Mouse (Mus musculus) MEL (cell line): Measurements from ENCODE around the gene Flnb. TPM values are rescaled to one million over a fixed set of nuclear protein-coding genes. Genes with fewer than 3 reads are reported as not detected.

Source experiments
- DNase-seq: peaks from one replicate; pipeline ENCODE4 v3.0.0; 2011; ENCODE audit warnings: low read depth, low spot score
- H3K27ac ChIP-seq: 2 replicates; pipeline ENCODE4 v1.5.1; 2012; ENCODE audit warnings: low read depth, mild to moderate bottlenecking, control low read depth, low read length, moderate library complexity; ENCODE audit not compliant: control insufficient read depth
- H3K27me3 ChIP-seq, 2 experiments: fragments of 150-350 bp in 1 of 2; sonication (generic) in 1 of 2; 2 replicates each; pipeline ENCODE4 v1.6.1; 2012; ENCODE audit warnings: low read length in 2 of 2, mild to moderate bottlenecking in 2 of 2, improper control_type of control experiment in 1 of 2, moderate library complexity in 1 of 2; ENCODE audit not compliant: insufficient read depth in 2 of 2, control insufficient read depth in 1 of 2
- H3K36me3 ChIP-seq, 2 experiments: 2 replicates each; pipeline ENCODE4 v1.6.1; 2012 to 2014; ENCODE audit warnings: low read length in 2 of 2, improper control_type of control experiment in 1 of 2, inconsistent platforms in 1 of 2, mild to moderate bottlenecking in 1 of 2; ENCODE audit not compliant: insufficient read depth in 2 of 2, control insufficient read depth in 1 of 2
- H3K4me1 ChIP-seq, 2 experiments: fragments of 150-350 bp in 1 of 2; sonication (generic) in 1 of 2; 2 replicates each; pipeline ENCODE4 v1.6.1; 2012; ENCODE audit warnings: low read length in 2 of 2, improper control_type of control experiment in 1 of 2, mild to moderate bottlenecking in 1 of 2; ENCODE audit not compliant: insufficient read depth in 2 of 2, control insufficient read depth in 1 of 2
- H3K4me3 ChIP-seq, 2 experiments: fragments of 150-350 bp in 1 of 2; sonication (generic) in 1 of 2; 2 replicates each; pipeline ENCODE4 v1.5.1; 2012; ENCODE audit warnings: low read depth in 2 of 2, low read length in 2 of 2, mild to moderate bottlenecking in 2 of 2, moderate library complexity in 2 of 2, control low read depth in 1 of 2, improper control_type of control experiment in 1 of 2; ENCODE audit not compliant: control insufficient read depth in 1 of 2, insufficient read depth in 1 of 2
- H3K79me2 ChIP-seq: 2 replicates; pipeline ENCODE4 v1.6.1; 2012; ENCODE audit warnings: mild to moderate bottlenecking, low read length, moderate library complexity; ENCODE audit not compliant: control insufficient read depth, poor library complexity, insufficient read depth
- H3K9ac ChIP-seq: 2 replicates; pipeline ENCODE4 v1.6.1; 2012; ENCODE audit warnings: low read depth, mild to moderate bottlenecking, control low read depth, low read length, moderate library complexity; ENCODE audit not compliant: control insufficient read depth, poor library complexity, severe bottlenecking
- H3K9me3 ChIP-seq: fragments of 150-350 bp; sonication (generic); replicated peaks from 2 replicates; pipeline ENCODE4 v1.6.1; 2012; ENCODE audit warnings: mild to moderate bottlenecking, low read length, improper control_type of control experiment, moderate library complexity; ENCODE audit not compliant: insufficient read depth
- CHD1 ChIP-seq: IDR thresholded peaks from 2 replicates; pipeline ENCODE4 v1.6.1; 2012; ENCODE audit warnings: low read depth, mild to moderate bottlenecking, inconsistent platforms, low read length, improper control_type of control experiment
- CTCF ChIP-seq, 3 experiments: IDR thresholded peaks in 2 of 3; conservative IDR thresholded peaks in 1 of 3; 2 replicates each; pipeline ENCODE4 v1.5.1; 2011 to 2012; ENCODE audit warnings: low read length in 3 of 3, low read depth in 2 of 3, mild to moderate bottlenecking in 2 of 3, improper control_type of control experiment in 1 of 3, inconsistent platforms in 1 of 3, mixed read lengths in 1 of 3, moderate library complexity in 1 of 3; ENCODE audit not compliant: control insufficient read depth in 1 of 3, insufficient read depth in 1 of 3, poor library complexity in 1 of 3, severe bottlenecking in 1 of 3
- E2F4 ChIP-seq: IDR thresholded peaks from 2 replicates; pipeline ENCODE4 v1.6.1; 2011; ENCODE audit warnings: low read depth, low read length, improper control_type of control experiment, borderline replicate concordance
- ELF1 ChIP-seq: IDR thresholded peaks from 2 replicates; pipeline ENCODE4 v1.6.1; 2014; ENCODE audit warnings: low read depth, mild to moderate bottlenecking, inconsistent platforms, low read length, improper control_type of control experiment, moderate library complexity
- ETS1 ChIP-seq: IDR thresholded peaks from 2 replicates; pipeline ENCODE4 v1.6.1; 2012; ENCODE audit warnings: low read depth, mild to moderate bottlenecking, inconsistent platforms, low read length, improper control_type of control experiment, moderate library complexity
- HCFC1 ChIP-seq: IDR thresholded peaks from 2 replicates; pipeline ENCODE4 v1.6.1; 2012; ENCODE audit warnings: low read depth, mild to moderate bottlenecking, inconsistent platforms, low read length, improper control_type of control experiment, moderate library complexity
- JUND ChIP-seq: IDR thresholded peaks from 2 replicates; pipeline ENCODE4 v1.6.1; 2011; ENCODE audit warnings: low read depth, mild to moderate bottlenecking, improper control_type of control experiment, low read length
- KAT2A ChIP-seq: conservative IDR thresholded peaks from 2 replicates; pipeline ENCODE4 v1.6.1; 2012; ENCODE audit warnings: low read depth, low read length, improper control_type of control experiment, inconsistent platforms
- MAX ChIP-seq: IDR thresholded peaks from 2 replicates; pipeline ENCODE4 v1.6.1; 2011; ENCODE audit warnings: low read length, improper control_type of control experiment
- MAZ ChIP-seq: IDR thresholded peaks from 2 replicates; pipeline ENCODE4 v1.6.1; 2012; ENCODE audit warnings: low read depth, mild to moderate bottlenecking, inconsistent platforms, low read length, improper control_type of control experiment
- NELFE ChIP-seq: IDR thresholded peaks from 2 replicates; pipeline ENCODE4 v1.6.1; 2011; ENCODE audit warnings: low read depth, low read length, improper control_type of control experiment
- NRF1 ChIP-seq: IDR thresholded peaks from 2 replicates; pipeline ENCODE4 v1.6.1; 2014; ENCODE audit warnings: low read depth, mild to moderate bottlenecking, inconsistent platforms, low read length, improper control_type of control experiment, moderate library complexity; ENCODE audit not compliant: poor library complexity, insufficient read depth, severe bottlenecking
- POLR2A ChIP-seq, 2 experiments: IDR thresholded peaks; 2 replicates each; pipeline ENCODE4 v1.6.1; 2011 to 2012; ENCODE audit warnings: low read length in 2 of 2, mild to moderate bottlenecking in 2 of 2, control low read depth in 1 of 2, improper control_type of control experiment in 1 of 2, low read depth in 1 of 2, moderate library complexity in 1 of 2; ENCODE audit not compliant: control insufficient read depth in 1 of 2, insufficient read depth in 1 of 2, poor library complexity in 1 of 2
- RAD21 ChIP-seq: IDR thresholded peaks from 2 replicates; pipeline ENCODE4 v1.6.1; 2011; ENCODE audit warnings: mild to moderate bottlenecking, low read depth, low read length, improper control_type of control experiment
- SIN3A ChIP-seq: IDR thresholded peaks from 2 replicates; pipeline ENCODE4 v1.6.1; 2012; ENCODE audit warnings: low read length, improper control_type of control experiment, inconsistent platforms
- TBP ChIP-seq: IDR thresholded peaks from 2 replicates; pipeline ENCODE4 v1.8.0; 2011; ENCODE audit warnings: low read depth, low read length, improper control_type of control experiment
- TCF12 ChIP-seq: IDR thresholded peaks from 2 replicates; pipeline ENCODE4 v1.6.1; 2014; ENCODE audit warnings: low read depth, mild to moderate bottlenecking, inconsistent platforms, low read length, improper control_type of control experiment, moderate library complexity
- UBTF ChIP-seq: IDR thresholded peaks from 2 replicates; pipeline ENCODE4 v1.6.1; 2012; ENCODE audit warnings: low read depth, mild to moderate bottlenecking, inconsistent platforms, low read length, improper control_type of control experiment, moderate library complexity, borderline replicate concordance; ENCODE audit not compliant: insufficient read depth
- USF2 ChIP-seq, 2 experiments: IDR thresholded peaks; 2 replicates each; pipeline ENCODE4 v1.6.1; 2011 to 2012; ENCODE audit warnings: improper control_type of control experiment in 2 of 2, low read length in 2 of 2, borderline replicate concordance in 1 of 2, inconsistent platforms in 1 of 2, low read depth in 1 of 2, mild to moderate bottlenecking in 1 of 2; ENCODE audit not compliant: insufficient read depth in 1 of 2
- ZMIZ1 ChIP-seq: IDR thresholded peaks from 2 replicates; pipeline ENCODE4 v1.6.1; 2012; ENCODE audit warnings: low read depth, mild to moderate bottlenecking, inconsistent platforms, low read length, improper control_type of control experiment, moderate library complexity
- polyA plus RNA-seq, 2 experiments: library from polyadenylated mRNA; stranded (reverse) in 1 of 2; unstranded in 1 of 2; fragments of >175 nt in 1 of 2; fragments of >200 nt in 1 of 2; gene quantifications; 2 replicates each; pipeline versions ENCODE4 v1.2.1 to v1.2.4; 2012; ENCODE audit warnings: low replicate concordance in 2 of 2, low read depth in 1 of 2; ENCODE audit not compliant: insufficient read length in 2 of 2, insufficient read depth in 1 of 2, missing spikeins in 1 of 2
- total RNA-seq: library from RNA; depleted of rRNA; stranded (reverse); fragments of 300-350 nt; gene quantifications from 2 replicates; pipeline ENCODE4 v1.2.3, GENCODE M21; 2012

Flnb gene
- total and polyA plus RNA-seq, 3 experiments: 1.0 to 3.1 TPM; not detected in 1

- H3K27me3 ChIP-seq: no peaks in the 10 kb centered on the region
- no peak for DNase-seq
- no peaks in the 10 kb centered on the region for H3K4me1 ChIP-seq
- H3K9me3 ChIP-seq: no peaks in the 10 kb centered on the region
- H3K79me2 ChIP-seq: no peaks in the 10 kb centered on the region
- no peaks in the 10 kb centered on the region for H3K36me3 ChIP-seq
- no peak overlapping the region for H3K4me3 ChIP-seq
- H3K9ac ChIP-seq: no peak overlapping the region
- TF ChIP-seq HCFC1: no peak
- TF ChIP-seq TBP: no peak
- no peak for TF ChIP-seq TCF12
- no peak for TF ChIP-seq NELFE
- TF ChIP-seq RAD21: no peak
- TF ChIP-seq E2F4: no peak
- no peak for TF ChIP-seq ELF1
- TF ChIP-seq JUND: no peak
- no peak for TF ChIP-seq ETS1
- no peak for TF ChIP-seq CTCF (IDR thresholded peaks at IDR 0.05 in 2 of 3, conservative IDR thresholded peaks at IDR 0.05 in 1 of 3; ENCODE audit: control insufficient read depth in 1 of 3, insufficient read depth in 1 of 3, low read depth in 2 of 3, low read length in 3 of 3, poor library complexity in 1 of 3, severe bottlenecking in 1 of 3)
- TF ChIP-seq KAT2A: no peak
- no peak for TF ChIP-seq UBTF
- TF ChIP-seq USF2 (IDR thresholded peaks at IDR 0.05; ENCODE audit: borderline replicate concordance in 1 of 2, insufficient read depth in 1 of 2, low read depth in 1 of 2, low read length in 2 of 2): no peak
- TF ChIP-seq CHD1: no peak
- TF ChIP-seq SIN3A: no peak
- no peak for TF ChIP-seq MAX
- no peak for TF ChIP-seq MAZ
- no peak for TF ChIP-seq NRF1
- no peak for TF ChIP-seq POLR2A (IDR thresholded peaks at IDR 0.05; ENCODE audit: control insufficient read depth in 1 of 2, insufficient read depth in 1 of 2, low read depth in 1 of 2, low read length in 2 of 2, poor library complexity in 1 of 2)
- TF ChIP-seq ZMIZ1: no peak
- no peak overlapping the region for H3K27ac ChIP-seq
Observed at GRCm38 (mm10) chr14:7795961-7796360, 21.8 kb upstream of the Flnb start.

- Histone ChIP-seq H3K4me1 (no peaks in the 10 kb centered on the region), H3K27me3 (no peaks in the 10 kb centered on the region; a peak in 1 of 4 replicates), H3K9me3 (no peaks in the 10 kb centered on the region), H3K79me2 (no peaks in the 10 kb centered on the region), H3K27ac (no peak overlapping the region), H3K36me3 (no peaks in the 10 kb centered on the region), H3K4me3 (no peak overlapping the region), H3K9ac (no peak overlapping the region)
- TF ChIP-seq MAZ: no peak
- no peak for DNase-seq
Observed at GRCm38 (mm10) chr14:7800611-7801010, 17.1 kb upstream of the Flnb start.
